Mouse (Mus musculus) forebrain, embryonic 14.5 days (tissue): Measurements from ENCODE around the gene Nebl. TPM values are rescaled to one million over a fixed set of nuclear protein-coding genes. Genes with fewer than 3 reads are reported as not detected.

Experiments used
- ATAC-seq: fragments of 200-750 bp; cut with Nextera tagmentation; 2 replicates; pipeline ENCODE4 v1.8.0; 2017; ENCODE audit warnings: mild to moderate bottlenecking, moderate library complexity
- DNase-seq: peaks from one replicate; pipeline ENCODE4 v3.0.0-alpha.2; 2015; ENCODE audit warnings: low spot score
- H3K27ac ChIP-seq: fragments of 300-500 bp; sonication (generic); 2 replicates; pipeline ENCODE4 v1.5.1; 2014; ENCODE audit warnings: low read depth, mild to moderate bottlenecking, control low read depth, low read length, moderate library complexity
- H3K27me3 ChIP-seq: fragments of 300-500 bp; sonication (generic); replicated peaks from 2 replicates; pipeline ENCODE4 v1.6.1; 2014; ENCODE audit warnings: low read length, control low read depth, mixed read lengths; ENCODE audit not compliant: control insufficient read depth, insufficient read depth
- H3K36me3 ChIP-seq: fragments of 300-500 bp; sonication (generic); 2 replicates; pipeline ENCODE4 v1.6.1; 2014; ENCODE audit warnings: low read length, control low read depth; ENCODE audit not compliant: control insufficient read depth, insufficient read depth
- H3K4me1 ChIP-seq: fragments of 300-500 bp; sonication (generic); 2 replicates; pipeline ENCODE4 v1.6.1; 2014; ENCODE audit warnings: antibody characterized with exemption, low read length, control low read depth; ENCODE audit not compliant: control insufficient read depth, insufficient read depth
- H3K4me2 ChIP-seq: fragments of 300-500 bp; sonication (generic); 2 replicates; pipeline ENCODE4 v1.6.1; 2014; ENCODE audit warnings: mild to moderate bottlenecking, control low read depth, low read length
- H3K4me3 ChIP-seq: fragments of 300-500 bp; sonication (generic); 2 replicates; pipeline ENCODE4 v1.5.1; 2014; ENCODE audit warnings: low read depth, low read length, control low read depth
- H3K9ac ChIP-seq: fragments of 300-500 bp; sonication (generic); 2 replicates; pipeline ENCODE4 v1.6.1; 2014; ENCODE audit warnings: mild to moderate bottlenecking, low read length, control low read depth, moderate library complexity
- H3K9me3 ChIP-seq: fragments of 300-500 bp; sonication (generic); replicated peaks from 2 replicates; pipeline ENCODE4 v1.6.1; 2016; ENCODE audit warnings: low read length, control low read depth, mixed read lengths; ENCODE audit not compliant: control insufficient read depth
- WGBS: fragments of 180-500 bp; shearing (Covaris S2); extraction: QIAGEN DNeasy Blood & Tissue Kit; methylation state at CpG from one replicate; pipeline ENCODE4 v1.1.7; 2014; 5-methylcytosine and 5-hydroxymethylcytosine counted together
- polyA plus RNA-seq: library from polyadenylated mRNA; unstranded; fragments of >200 nt; fragmentation: Nextera tagmentation; extraction: Ambion mirVana; gene quantifications from 2 replicates; pipeline ENCODE4 v1.2.1, GENCODE M21; 2014

The Nebl gene
- polyA plus RNA-seq, 1 experiment from 2014 or later, result 3.5 TPM

GRCm38 (mm10) chr2:17698161-17699087, 32.8 kb downstream of the Nebl start:
- WGBS, result 50% methylated on average over 4 of the region's 4 CpGs
- no peak for DNase-seq
- H3K36me3 ChIP-seq, result no peaks in the 10 kb centered on the region
- H3K9ac ChIP-seq, result no peak overlapping the region
- H3K27me3 ChIP-seq, result no peaks in the 10 kb centered on the region
- H3K27ac ChIP-seq, result no peak overlapping the region
- H3K4me3 ChIP-seq, result no peak overlapping the region
- H3K4me1 ChIP-seq, result peaks cover 7% of the 10 kb centered on the region; the same call in 1 of the 2 replicates
- H3K9me3 ChIP-seq, result no peaks in the 10 kb centered on the region
- no peak for ATAC-seq
- no peak overlapping the region for H3K4me2 ChIP-seq

DNA sequence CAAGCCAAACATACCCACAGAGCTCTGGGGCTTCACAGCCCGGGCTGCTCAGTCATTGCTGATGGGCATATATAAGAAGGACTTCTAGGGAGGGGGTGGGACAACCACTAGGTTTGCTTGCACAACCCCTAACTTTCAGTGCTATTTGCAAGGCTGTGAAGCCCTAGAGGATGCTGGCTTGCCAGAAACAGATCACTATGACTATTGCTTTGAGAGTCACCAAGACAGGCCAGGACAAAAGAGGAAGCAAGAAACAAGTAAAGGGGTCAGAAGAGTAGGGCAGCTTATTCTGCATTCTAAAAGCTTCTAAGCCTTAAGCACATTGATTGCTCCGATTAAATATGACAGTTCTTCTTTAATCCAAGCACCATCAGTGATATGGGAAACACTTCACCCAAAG, 38.3 kb downstream of the Nebl start:
- H3K9me3 ChIP-seq, result no peaks in the 10 kb centered on the region
- H3K36me3 ChIP-seq, result no peaks in the 10 kb centered on the region
- H3K9ac ChIP-seq, result no peak overlapping the region
- DNase-seq (no peak), ATAC-seq (no peak)
- no peak overlapping the region for H3K4me3 ChIP-seq
- no peaks in the 10 kb centered on the region for H3K4me1 ChIP-seq
- H3K27me3 ChIP-seq, result no peaks in the 10 kb centered on the region
- no peak overlapping the region for H3K27ac ChIP-seq
- 95% methylated on average over 2 of the region's 2 CpGs for WGBS
- no peak overlapping the region for H3K4me2 ChIP-seq

GRCm38 (mm10) chr2:17690264-17690663, 41.0 kb downstream of the Nebl start:
- H3K9me3 ChIP-seq, result no peaks in the 10 kb centered on the region
- DNase-seq, result no peak

DNA sequence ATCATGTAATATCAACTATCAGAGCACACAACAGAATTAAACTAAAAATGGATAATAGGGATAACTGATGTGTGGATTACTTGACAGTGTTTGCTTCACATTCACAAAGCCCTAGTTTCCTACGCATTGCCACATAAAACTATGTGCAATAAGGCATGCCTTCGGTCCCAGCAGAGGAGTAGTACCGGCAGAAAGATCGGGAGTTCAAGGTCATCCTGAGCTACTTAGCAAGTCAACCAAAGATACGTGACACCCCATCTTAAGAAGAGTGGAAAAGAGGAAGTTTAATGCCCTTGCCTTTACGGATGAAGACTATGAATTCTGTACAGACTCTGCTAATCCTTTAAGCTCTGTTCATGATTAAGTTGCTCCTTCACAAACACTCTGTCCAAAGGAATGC, 44.1 kb downstream of the Nebl start:
- Histone ChIP-seq H3K27me3 (no peaks in the 10 kb centered on the region), H3K4me2 (no peak overlapping the region), H3K36me3 (no peaks in the 10 kb centered on the region), H3K9me3 (no peaks in the 10 kb centered on the region), H3K4me1 (no peaks in the 10 kb centered on the region), H3K4me3 (no peak overlapping the region), H3K27ac (no peak overlapping the region), H3K9ac (no peak overlapping the region)
- no peak for ATAC-seq
- 86% methylated on average over 6 of the region's 6 CpGs for WGBS
- DNase-seq, result no peak

More at GRCm38 (mm10) chr2:17690264-17690663, 41.0 kb downstream of the Nebl start:
- no peaks in the 10 kb centered on the region for H3K27me3 ChIP-seq
- H3K27ac ChIP-seq, result no peak overlapping the region
- no peak overlapping the region for H3K4me2 ChIP-seq
- 87% methylated on average over 5 of the region's 5 CpGs for WGBS
- no peak for ATAC-seq
- H3K4me1 ChIP-seq, result no peaks in the 10 kb centered on the region
- H3K4me3 ChIP-seq, result no peak overlapping the region
- no peak overlapping the region for H3K9ac ChIP-seq
- no peaks in the 10 kb centered on the region for H3K36me3 ChIP-seq

- Histone ChIP-seq H3K4me1 (no peaks in the 10 kb centered on the region), H3K4me3 (no peak overlapping the region), H3K27ac (no peak overlapping the region), H3K9ac (no peak overlapping the region), H3K9me3 (no peaks in the 10 kb centered on the region), H3K36me3 (no peaks in the 10 kb centered on the region), H3K4me2 (no peak overlapping the region), H3K27me3 (no peaks in the 10 kb centered on the region)
- WGBS, result 50% methylated on average over 4 of the region's 4 CpGs
- DNase-seq (no peak), ATAC-seq (no peak)
Measured at GRCm38 (mm10) chr2:17683326-17684040, 47.8 kb downstream of the Nebl start.

DNA sequence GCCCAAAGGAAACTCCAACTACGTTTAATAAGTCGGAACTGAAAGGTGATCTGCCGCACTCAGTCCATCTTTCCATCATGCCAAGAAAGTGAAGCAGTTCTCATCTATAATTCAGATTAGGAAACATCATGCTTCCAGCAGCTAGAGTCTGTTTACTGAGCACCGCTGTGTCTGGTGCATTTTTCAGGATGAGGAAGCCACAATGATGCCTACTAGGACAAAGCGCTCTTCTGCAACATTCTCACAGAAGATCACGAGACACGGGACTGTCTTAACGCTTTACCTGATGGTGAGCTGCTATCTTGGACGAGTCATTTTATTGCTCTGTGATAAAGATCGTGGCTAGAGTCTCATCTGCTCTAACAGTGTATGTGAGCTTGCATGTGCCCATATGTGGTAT, 59.1 kb downstream of the Nebl start:
- Histone ChIP-seq H3K4me1 (peaks cover 14% of the 10 kb centered on the region), H3K36me3 (no peaks in the 10 kb centered on the region), H3K4me2 (no peak overlapping the region), H3K9me3 (no peaks in the 10 kb centered on the region), H3K9ac (no peak overlapping the region), H3K4me3 (no peak overlapping the region), H3K27me3 (no peaks in the 10 kb centered on the region), H3K27ac (no peak overlapping the region)
- ATAC-seq, result no peak
- 96% methylated on average over 10 of the region's 10 CpGs for WGBS
- no peak for DNase-seq

GRCm38 (mm10) chr2:17671566-17671965, 59.7 kb downstream of the Nebl start:
- ATAC-seq (no peak), DNase-seq (no peak)
- Histone ChIP-seq H3K4me2 (no peak overlapping the region), H3K27ac (no peak overlapping the region), H3K4me3 (no peak overlapping the region), H3K9ac (no peak overlapping the region), H3K9me3 (no peaks in the 10 kb centered on the region), H3K4me1 (peaks cover 14% of the 10 kb centered on the region), H3K36me3 (no peaks in the 10 kb centered on the region), H3K27me3 (no peaks in the 10 kb centered on the region)
- 80% methylated on average over 8 of the region's 8 CpGs for WGBS

DNA sequence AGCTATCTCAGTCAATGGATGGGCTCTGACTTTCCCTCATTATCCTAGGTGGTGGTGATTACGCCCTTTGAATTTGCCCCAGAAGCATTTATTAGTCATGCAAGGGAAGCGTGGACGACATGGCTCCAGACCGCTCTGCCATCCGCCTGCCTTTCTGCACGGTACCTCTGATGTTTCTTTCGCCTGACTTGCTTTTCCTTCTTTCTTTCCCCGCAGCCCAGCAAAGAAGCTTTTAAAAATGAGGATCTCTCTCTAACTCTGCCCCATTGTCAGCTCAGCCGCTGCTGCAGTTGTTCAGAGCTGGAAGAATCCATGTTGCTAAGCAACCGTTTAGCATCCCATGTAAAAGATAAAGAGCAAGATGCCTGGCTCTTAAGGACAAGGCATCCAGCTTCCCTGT, 61.3 kb downstream of the Nebl start:
- Histone ChIP-seq H3K4me1 (peaks cover 14% of the 10 kb centered on the region), H3K36me3 (no peaks in the 10 kb centered on the region), H3K4me3 (peak overlapping the region; percentile 12), H3K9me3 (no peaks in the 10 kb centered on the region), H3K9ac (peak overlapping the region; percentile 38), H3K27me3 (no peaks in the 10 kb centered on the region), H3K27ac (peak overlapping the region; percentile 85), H3K4me2 (peak overlapping the region; percentile 43)
- peak; percentile 89 for DNase-seq
- WGBS, result 6% methylated on average over 10 of the region's 10 CpGs
- ATAC-seq, result peak; percentile 86

- H3K36me3 ChIP-seq, result no peaks in the 10 kb centered on the region
- H3K9ac ChIP-seq, result no peak overlapping the region
- no peak overlapping the region for H3K4me3 ChIP-seq
- no peaks in the 10 kb centered on the region for H3K27me3 ChIP-seq
- no peaks in the 10 kb centered on the region for H3K9me3 ChIP-seq
- peaks cover 14% of the 10 kb centered on the region for H3K4me1 ChIP-seq
- H3K4me2 ChIP-seq, result no peak overlapping the region
- WGBS, result 48% methylated on average over 2 of the region's 2 CpGs
- peak; percentile 56; the same call in 1 of the 2 replicates for ATAC-seq
- DNase-seq, result no peak
- peak overlapping the region; percentile 49; the same call in 1 of the 2 replicates for H3K27ac ChIP-seq
Measured at GRCm38 (mm10) chr2:17669000-17669399, 62.3 kb downstream of the Nebl start.
